Mouse (Mus musculus) mature B cell (primary cell): ENCODE measurements around the gene Coq8b.

Experiments
- in situ Hi-C: fragments of 300-500 bp; cut with MboI; formaldehyde crosslinking; loops from 2 replicates; pipeline ENCODE4 v1.14.3; 2019

Coq8b gene

DNA sequence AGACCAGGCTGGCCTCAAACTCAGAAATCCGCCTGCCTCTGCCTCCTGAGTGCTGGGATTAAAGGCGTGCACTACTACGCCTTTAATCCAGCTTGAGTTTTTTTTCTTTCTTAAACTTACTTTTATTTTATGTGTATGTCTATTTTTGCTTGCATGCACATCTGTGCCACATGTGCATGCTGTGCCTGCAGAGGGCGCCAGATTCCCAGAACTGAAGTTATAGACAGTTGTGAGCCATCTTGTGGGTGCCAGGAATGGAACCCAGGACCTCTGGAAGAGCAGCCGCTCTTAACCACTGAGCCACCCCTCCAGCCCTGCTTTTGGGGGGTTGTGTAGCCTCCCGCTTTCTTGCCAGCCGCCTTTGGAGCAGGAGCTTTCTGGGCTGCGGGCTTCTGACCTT is 38.6 kb downstream of the Coq8b start:
- in situ Hi-C loops: no loop called here

DNA sequence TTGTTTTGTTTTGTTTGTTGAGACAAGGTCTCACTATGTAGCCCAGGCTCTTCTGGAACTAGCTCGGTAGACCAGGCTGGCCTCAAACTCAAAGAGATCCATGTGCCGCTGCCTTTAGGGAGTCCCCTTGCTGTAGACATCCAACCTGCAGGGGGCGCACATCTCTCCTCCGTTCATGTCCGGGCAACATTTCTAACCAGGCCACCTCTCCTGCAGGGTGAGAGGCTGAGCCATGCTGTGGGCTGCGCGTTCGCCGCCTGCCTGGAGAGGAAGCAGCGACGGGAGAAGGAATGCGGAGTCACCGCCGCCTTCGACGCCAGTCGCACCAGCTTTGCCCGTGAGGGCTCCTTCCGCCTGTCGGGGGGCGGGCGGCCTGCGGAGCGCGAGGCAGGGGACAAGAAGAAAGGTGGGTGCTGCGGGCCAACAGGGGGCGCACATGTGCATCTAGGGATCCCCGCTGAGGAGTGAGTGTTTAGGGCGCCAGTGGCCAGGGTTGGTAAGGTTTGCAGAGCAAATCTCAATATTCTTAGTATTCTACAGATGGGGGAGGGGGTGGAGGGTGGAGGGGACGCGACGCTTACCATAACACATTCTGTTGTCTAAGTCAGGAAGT is 41.0 kb downstream of the Coq8b start:
- in situ Hi-C loops: no loop called here

DNA sequence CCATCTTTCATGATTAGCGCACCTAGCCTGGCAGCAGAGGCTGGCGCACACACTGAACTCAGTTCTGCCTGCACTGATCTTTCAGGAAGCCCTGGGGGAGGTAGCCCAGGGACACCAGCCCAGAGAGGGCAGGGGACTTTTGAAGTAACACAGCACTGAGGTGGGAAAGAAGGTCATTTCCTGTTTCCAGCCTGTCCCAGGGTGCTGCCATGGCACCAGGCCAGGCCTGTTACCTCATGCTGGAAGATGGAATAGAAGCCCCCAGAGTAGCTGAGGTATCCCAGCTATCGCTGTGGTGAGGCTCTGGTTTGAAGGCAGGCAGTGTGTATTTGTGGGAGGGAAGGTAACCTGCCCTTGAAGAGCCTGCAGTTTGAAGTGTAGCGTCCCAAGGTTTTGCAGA is 42.1 kb downstream of the Coq8b start:
- in situ Hi-C loops: loop anchor here (25.0 kb wide), 1 partner anchor 513 kb away; the partner anchor contains the start of gene Cyp2b19

DNA sequence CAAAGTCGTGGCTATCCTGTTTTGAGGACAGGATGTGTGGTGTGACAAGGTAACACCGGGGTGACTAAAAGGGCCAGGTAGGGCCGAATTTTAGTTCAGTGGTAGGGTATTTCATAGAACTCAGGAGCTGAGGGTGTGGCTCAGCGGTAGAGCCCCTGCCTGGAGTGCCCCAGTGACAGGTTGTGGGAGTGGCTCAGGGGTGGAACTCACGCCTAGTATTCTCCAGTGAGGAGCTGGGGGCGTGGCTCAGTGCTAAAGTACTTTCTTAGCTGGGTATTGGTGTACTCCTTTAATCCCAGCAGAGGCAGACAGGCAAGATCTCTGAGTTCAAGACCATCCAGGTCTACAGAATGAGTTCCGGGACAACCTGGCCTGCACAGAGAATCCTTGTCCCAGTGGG is 43.2 kb downstream of the Coq8b start:
- in situ Hi-C loops: loop anchor here (25.0 kb wide), 1 partner anchor 514 kb away; the partner anchor contains the start of gene Cyp2b19

DNA sequence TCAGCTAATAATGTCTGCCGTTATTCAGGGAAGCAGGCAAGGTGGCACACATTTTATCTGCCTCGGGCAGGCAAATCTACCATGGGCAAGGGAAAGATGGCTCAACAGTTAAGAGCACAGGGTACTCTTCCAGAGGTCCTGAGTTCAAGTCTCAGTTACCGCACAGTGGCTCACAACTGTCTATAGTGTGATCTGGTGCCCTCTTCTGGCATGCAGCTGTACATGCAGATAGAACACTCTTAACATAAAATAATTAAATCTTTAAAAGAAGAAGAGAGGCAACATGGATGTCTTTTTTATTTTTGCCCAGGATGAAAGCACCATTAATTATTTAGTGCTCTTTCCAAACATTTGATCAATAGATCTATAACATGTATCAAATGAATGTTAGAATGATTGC is 44.4 kb downstream of the Coq8b start:
- in situ Hi-C loops: loop anchor here (25.0 kb wide), 1 partner anchor 515 kb away; the partner anchor contains the start of gene Cyp2b19

DNA sequence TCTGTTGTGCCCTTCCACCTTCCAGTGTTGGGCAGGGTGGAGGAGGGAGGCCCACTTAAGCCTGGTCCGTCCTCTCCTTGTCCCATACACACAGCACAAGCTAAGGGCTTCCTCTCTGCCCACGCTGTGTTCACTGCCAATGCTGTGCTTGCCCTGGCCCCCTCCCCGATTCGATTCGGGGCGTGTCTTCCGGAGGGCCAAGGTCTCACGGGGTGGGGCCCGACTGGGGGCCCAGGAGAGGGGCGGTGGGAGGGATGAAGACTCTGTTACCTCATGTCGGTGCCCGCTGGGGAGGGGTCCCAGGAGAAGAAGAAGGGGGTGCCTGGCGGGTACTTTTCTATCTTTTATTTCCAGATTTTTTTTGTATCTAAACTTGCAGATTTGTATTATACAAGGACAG is 48.9 kb downstream of the Coq8b start:
- in situ Hi-C loops: loop anchor here (25.0 kb wide), 1 partner anchor 519 kb away; the partner anchor contains the start of gene Cyp2b19

DNA sequence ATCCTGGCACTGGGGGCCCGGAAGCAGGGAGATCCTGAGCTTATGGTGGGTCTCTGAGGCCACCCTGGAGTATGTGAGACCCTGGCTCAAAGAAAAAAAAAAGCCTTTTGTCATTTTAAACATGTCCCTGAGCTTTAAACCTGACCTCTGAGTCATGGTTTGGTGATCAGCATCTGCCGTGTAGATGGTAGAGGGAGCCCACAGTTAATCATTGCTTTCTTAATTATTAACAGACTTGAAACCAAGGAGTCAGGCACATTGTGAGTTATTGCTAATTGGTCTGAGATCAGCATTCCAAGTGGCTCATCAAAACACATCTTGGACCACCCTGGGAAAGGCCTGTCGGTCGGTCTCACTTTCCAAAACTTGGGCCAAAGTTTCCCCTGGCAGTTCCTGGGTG is 49.4 kb downstream of the Coq8b start:
- in situ Hi-C loops: loop anchor here (25.0 kb wide), 1 partner anchor 520 kb away; the partner anchor contains the start of gene Cyp2b19

DNA sequence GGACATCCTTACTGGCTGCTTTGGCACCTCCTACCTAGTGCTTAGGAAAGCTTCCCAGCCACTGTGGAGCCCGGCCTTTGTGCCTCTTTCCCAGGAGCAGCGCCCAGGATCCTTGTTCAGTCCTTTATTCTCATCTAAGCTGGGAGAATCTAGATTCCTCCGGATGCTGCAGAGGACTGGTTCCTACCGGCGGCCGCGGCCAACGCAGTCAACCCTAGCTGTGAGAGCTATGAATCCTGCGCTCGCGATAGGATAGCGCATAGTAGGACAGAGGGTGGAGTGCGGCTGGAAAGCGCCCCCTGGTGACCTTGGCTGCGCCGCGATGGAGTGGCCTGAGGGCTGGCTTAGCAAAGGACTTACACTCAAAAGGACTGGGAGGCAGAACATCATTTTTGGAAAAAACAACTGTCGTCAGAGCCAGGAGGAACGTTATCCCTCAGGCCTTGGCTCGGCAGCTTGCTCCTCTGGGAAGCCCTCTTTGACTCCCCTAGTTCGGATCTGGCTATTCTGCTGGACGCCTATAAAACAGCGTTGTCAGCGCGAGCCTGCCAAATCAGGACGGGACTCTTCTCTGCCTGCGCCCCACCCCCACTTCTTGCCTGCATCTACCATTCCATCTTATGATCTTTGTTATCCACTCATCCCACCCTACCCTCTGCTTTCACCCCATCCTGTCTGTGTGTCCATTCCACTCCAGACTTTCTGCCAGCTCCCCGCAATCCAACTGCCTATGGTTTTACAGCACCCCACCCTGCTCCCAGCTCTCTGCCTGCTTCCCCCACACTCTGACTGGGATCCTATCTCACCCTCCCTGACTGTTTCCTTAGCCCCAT is 52.3 kb downstream of the Coq8b start:
- in situ Hi-C loops: loop anchor here (25.0 kb wide), 1 partner anchor 523 kb away; the partner anchor contains the start of gene Cyp2b19

DNA sequence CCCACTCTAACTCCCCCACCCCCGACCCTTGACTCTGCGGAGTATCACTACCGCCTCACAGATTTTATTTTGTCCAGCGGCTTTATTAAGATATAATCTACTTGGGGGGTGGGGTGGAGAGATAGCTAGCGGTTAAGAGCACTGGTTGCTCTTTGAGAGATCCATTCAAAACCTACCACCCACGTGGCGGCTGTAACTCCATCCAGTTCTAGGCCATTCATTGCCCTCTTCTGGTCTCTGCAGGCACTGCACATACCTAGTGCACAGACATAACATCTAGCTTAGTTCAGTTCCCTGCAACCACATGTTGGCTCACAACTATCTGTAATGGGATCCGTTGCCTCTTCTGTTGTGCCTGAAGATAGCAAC is 52.9 kb downstream of the Coq8b start:
- in situ Hi-C loops: loop anchor here (25.0 kb wide), 1 partner anchor 523 kb away; the partner anchor contains the start of gene Cyp2b19

DNA sequence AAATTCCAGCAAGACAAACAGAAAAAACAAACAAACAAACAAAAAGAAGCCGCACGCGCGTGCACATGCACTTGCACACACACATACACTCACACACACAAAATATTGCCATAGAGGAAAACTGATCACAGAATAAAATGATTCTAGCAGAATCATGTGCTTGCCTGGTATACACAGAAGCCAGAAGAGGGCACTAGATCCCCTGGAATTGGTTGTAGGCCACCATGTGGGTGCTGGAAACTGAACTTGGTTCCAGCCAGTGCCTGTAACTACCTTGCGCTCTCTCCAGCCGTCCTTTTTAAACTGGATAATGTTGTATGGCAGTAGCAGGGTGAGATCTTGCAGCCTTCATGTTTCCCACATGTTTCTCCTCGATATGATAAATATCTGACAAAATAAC is 55.9 kb downstream of the Coq8b start:
- in situ Hi-C loops: loop anchor here (25.0 kb wide), 1 partner anchor 526 kb away; the partner anchor contains the start of gene Cyp2b19

DNA sequence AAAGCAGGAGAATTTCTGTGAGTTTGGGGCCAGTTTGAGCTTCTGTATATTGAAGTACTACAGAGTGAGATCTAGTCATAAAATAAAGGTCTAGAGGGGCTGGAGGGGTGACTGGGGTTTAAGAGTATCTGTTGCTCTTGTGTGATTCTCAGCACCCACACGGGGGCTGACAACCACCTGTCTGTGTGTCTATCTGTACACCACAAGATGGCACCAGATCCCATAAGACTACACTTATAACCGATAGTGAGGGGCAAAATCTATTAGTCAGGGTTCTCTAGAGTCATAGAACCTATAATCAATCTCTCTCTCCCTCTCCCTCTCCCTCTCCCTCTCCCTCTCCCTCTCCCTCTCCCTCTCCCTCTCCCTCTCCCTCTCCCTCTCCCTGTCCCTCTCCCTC is 57.7 kb downstream of the Coq8b start:
- in situ Hi-C loops: loop anchor here (25.0 kb wide), 1 partner anchor 528 kb away; the partner anchor contains the start of gene Cyp2b19

DNA sequence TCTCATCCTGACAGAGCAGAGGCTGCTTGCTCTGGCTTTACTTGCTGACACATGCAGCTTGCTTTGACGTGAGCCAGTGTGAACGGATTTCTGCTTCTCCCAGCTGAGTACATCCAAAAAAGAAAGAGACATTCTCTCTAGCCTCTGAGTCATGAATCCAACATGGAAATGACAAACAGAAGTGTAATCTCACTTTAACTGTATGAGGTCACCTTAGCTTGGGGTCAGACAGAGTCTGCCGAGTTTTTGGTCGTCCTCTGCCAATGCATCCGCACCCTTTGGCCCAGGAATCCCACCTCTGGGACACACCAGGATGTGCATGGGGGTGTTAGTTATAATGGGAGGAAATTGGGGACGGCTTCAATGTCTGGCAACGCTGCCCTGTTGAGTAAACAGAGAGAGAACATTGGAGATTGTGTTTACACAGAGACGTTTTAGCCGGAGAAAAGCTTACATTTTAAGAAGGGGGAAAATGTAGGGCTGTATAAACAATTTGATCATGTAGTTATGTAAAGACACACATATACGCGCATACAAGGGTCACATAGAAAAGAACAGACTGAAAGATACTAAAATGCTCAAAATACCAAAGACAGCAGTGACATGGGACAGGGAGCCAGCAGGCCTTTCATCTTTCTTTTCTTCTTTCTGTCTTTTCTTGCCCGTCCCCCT is 59.1 kb downstream of the Coq8b start:
- in situ Hi-C loops: loop anchor here (25.0 kb wide), 1 partner anchor 530 kb away; the partner anchor contains the start of gene Cyp2b19

DNA sequence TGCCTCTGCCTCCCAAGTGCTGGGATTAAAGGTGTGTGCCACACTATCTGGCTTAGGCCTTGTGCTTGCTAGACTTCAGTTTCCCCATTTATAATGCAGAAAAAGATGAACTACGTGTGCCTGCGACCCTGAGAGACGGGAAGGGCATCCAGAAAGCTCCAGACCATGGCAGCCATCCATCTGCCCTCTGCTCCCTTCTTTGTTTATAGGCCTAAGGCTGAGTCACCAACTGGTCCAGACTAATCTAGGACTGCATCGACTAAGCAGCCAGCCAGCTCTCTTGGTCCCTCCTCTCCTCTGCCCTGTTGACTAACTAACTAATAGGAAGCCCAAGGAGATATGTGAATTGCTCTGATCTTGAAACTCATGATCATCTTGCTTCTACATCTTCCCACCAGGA is 63.1 kb downstream of the Coq8b start:
- in situ Hi-C loops: loop anchor here (25.0 kb wide), 1 partner anchor 534 kb away; the partner anchor contains the start of gene Cyp2b19

DNA sequence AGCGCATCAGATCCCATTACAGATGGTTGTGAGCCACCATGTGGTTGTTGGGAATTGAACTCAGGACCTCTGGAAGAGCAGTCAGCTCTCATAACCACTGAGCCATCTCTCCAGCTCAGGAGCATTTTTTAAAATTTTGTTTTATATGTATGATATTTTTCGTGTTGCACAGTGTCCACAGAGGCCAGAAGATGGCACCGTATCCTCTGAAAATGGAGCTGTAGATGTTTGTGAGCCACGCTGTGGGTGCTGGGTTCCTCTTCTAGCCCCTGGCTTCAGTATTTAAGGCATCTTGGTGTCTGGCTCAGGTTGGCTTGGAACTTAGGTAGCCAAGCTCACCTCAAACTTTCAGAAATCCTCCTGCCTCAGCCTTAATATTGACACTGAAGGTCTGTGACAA is 63.7 kb downstream of the Coq8b start:
- in situ Hi-C loops: loop anchor here (25.0 kb wide), 1 partner anchor 534 kb away; the partner anchor contains the start of gene Cyp2b19

DNA sequence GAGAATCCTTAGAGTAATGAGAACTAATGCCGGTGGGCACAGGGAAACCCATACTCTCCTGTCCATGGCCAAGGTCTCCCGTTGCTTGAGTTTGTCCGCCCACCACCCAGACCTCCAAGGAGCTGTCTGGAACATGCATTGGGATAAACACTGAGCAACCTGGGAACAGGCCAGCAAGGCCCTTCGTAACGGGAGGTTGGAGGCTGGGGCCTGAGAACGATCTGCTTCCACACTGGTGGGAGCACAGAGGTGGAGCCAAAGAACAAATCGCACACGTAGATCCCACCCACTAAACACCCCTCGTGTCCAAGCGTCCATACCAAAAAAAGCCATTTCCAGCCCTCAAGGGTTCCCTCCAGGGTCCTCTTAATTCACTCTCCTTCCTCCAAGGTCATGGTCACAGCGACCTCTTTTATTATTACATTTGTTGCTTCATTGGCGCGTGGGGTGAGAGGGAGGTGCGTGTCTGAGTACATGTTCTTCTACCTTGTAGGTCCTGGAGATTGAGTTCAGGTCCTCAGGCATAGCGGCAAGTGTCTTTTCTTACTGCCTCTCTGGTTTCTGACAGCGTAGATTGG is 65.3 kb downstream of the Coq8b start:
- in situ Hi-C loops: loop anchor here (25.0 kb wide), 1 partner anchor 536 kb away; the partner anchor contains the start of gene Cyp2b19

DNA sequence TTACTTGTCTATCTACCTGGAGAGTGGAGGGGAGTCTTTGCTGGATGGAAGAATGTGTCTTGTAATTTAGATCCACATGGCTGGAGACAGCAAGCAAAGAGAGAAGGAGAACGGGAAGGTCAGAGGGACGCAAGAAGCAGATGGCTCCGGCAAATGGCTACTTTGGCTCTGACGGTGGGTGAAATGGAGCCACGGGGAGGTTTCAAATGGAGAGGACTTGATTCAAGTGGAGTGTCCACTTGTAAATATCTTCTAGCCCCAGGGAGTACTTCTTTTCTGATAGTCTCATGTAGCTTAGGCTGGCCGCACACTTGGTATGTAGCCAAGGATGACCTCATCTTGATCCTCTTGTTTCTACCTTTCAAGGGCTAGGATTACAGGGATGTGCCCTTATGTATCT is 66.0 kb downstream of the Coq8b start:
- in situ Hi-C loops: loop anchor here (25.0 kb wide), 1 partner anchor 537 kb away; the partner anchor contains the start of gene Cyp2b19

DNA sequence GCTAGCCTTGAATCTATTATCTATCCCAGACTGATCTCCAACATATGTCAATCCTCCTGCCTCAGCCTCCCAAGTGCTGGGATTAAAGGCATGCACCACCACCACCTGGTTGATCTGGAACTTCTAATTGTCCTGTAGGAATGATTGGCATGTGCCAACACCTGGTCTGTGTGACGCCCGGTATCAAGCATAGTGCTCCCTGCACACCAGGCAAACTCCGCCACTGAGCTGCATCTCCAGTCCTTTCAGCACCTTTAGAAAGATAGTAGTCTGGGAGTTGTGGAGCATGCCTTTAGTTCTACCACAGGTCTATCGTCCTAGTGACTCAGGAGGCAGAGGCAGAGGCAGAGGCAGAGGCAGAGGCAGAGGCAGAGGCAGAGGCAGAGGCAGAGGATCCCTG is 67.5 kb downstream of the Coq8b start:
- in situ Hi-C loops: no loop called here

DNA sequence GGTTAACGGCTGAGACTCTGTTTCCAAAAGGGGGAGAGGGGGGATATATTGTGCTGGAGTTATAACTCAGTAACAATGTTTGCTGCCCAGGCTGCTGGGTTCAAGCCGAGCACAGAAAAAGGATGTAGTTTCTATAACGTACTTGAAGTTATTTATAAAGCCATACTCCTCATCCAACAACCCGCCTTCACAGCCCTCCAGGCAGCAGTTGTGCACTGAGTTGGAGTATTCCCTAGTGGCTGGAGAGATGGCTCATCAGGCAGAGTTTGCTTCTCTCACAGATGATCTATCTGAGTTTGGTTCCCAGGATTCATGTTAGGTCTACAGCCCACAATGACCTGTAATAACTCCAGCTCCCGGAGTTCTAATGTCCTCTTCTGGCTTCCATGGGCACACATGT is 68.0 kb downstream of the Coq8b start:
- in situ Hi-C loops: no loop called here

DNA sequence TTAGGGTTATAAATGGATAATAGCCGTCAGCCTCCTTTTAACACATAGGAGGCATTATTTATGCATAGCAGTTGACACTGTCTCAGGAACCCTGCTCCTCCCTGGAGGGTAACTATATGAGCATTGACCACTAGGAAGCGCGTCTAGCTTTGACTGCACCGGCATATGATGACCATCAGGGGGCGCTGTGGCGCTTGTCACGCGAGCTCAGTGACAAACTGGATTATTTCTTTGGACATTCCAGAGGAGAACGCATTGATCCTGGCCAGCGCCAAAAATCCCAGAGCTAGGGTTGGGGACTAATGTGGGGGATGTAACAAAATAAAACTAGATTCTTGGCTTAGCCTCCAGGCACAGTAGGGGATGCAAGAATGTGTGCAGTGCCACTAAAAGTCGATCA is 69.3 kb downstream of the Coq8b start:
- in situ Hi-C loops: no loop called here

DNA sequence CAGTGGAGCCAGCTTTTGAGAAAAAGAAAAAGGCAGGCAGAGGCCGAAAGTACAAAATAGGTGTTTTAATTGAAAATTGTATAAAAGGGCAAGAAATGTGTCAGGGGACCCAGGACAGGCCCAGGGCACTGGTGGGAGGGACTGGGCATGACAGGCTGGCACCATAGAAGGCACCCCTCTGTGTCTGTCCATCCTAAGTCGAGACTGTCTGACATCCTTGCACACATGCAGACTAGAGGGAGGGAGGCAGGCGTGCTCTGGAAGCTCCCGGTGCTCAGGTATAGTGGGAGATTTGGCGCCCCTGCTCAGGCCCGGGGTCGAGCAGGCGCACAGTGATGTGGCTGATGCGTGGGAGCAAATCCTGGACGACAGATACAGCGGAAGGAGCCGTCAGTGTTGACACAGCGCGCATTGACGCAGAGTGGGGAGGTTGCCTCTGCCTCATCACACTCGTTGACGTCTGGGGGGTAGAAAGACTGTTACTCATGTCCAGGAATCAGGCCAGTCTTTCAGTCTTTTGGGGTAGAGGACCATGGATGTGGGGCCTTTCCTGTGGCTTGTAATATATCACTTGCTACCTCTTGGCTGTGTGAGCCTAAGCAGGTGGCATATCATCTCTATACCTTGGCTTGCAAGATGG is 72.4 kb downstream of the Coq8b start:
- in situ Hi-C loops: no loop called here
